Mouse (Mus musculus) embryonic facial prominence, embryonic 13.5 days (tissue): Measurements from ENCODE around the gene Arhgef28. TPM values are rescaled to one million over a fixed set of nuclear protein-coding genes. Genes with fewer than 3 reads are reported as not detected.

Experiments used
- polyA plus RNA-seq: library from polyadenylated mRNA; unstranded; fragments of >200 nt; fragmentation: Nextera tagmentation; extraction: Ambion mirVana; gene quantifications from 2 replicates; pipeline ENCODE4 v1.2.1, GENCODE M21; 2015

The Arhgef28 gene
- polyA plus RNA-seq, 1 experiment from 2014 or later: 12.9 TPM

Other genes with a start within 250 kb of the Arhgef28 start
- 31.1 and 36.6 TPM in 2 replicates for gene Utp15, start 56.6 kb upstream of the Arhgef28 start, polyA plus RNA-seq
- gene Ankra2, start 56.6 kb upstream of the Arhgef28 start, polyA plus RNA-seq: 24.5 and 24.9 TPM in 2 replicates
- not detected in 2 replicates for gene Gm21976, start 73.4 kb upstream of the Arhgef28 start, polyA plus RNA-seq
- 725 and 786 TPM in 2 replicates for gene Btf3, start 110.6 kb upstream of the Arhgef28 start, polyA plus RNA-seq
- 3.5 and 3.9 TPM in 2 replicates for gene Foxd1, start 147.8 kb upstream of the Arhgef28 start, polyA plus RNA-seq